Mouse (Mus musculus): ENCODE measurements around the gene Gm17409. TPM values are rescaled to one million over a fixed set of nuclear protein-coding genes. Genes with fewer than 3 reads are reported as not detected.

Gene Gm17409
- polyA plus RNA-seq, 1 experiment from 2014 or later, result not detected

DNA sequence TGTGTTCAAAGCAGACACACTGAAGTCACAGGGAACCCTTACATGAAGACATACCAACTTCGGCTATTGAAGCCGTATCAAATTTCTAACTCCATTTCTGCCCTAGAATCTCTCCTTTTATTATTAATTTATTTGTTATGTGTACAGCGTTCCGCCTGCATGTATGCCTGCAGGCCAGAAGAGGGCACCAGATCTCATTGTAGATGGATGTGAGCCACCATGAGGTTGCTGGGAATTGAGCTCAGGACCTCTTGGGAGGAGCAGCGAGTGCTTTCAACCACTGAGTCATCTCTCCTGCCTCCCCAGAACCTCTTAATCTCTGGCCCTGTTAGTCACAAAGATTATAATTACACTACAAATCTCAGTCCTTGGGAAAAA, 12.4 kb upstream of the Gm17409 start:
- Histone ChIP-seq H3K27me3 (no peaks in the 10 kb centered on the region), H3K9me3 (no peaks in the 10 kb centered on the region), H3K4me3 (no peak overlapping the region), H3K4me1 (replicated peaks) (no peaks in the 10 kb centered on the region), H3K4me2 (no peak overlapping the region), H3K9ac (no peak overlapping the region), H3K36me3 (peaks cover 29% of the 10 kb centered on the region), H3K27ac (replicated peaks) (no peak overlapping the region)
- 97% methylated on average over 5 of the region's 5 CpGs for WGBS
- no peak for ATAC-seq (ENCODE audit: low FRiP score, low read depth)

GRCm38 (mm10) chr2:58458820-58459371, 11.0 kb upstream of the Gm17409 start:
- H3K36me3 ChIP-seq, result peaks cover 36% of the 10 kb centered on the region

DNA sequence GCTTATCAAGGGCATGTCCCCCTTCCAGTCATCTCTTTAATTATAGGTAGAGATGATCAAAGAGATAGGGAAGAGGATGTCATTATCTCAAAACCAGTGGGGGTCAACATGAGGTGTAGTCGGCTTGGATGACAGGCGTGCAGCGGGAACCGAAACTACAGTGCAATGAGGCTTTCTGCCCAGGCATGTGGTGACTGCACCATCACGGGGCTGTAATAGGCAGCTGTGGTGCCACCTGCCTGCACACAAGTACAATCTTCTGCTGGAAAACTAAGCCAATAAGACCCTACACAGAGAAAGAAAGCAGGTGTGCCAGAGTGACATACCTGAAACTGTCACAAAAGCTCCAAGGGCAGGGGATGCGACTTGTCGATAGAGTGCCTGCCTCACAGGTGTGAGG, 374 bp downstream of the Gm17409 start:
- Histone ChIP-seq H3K36me3 (peaks cover 33% of the 10 kb centered on the region), H3K9ac (no peak overlapping the region), H3K27ac (replicated peaks) (no peak overlapping the region), H3K4me3 (no peak overlapping the region), H3K4me1 (replicated peaks) (no peaks in the 10 kb centered on the region), H3K4me2 (no peak overlapping the region), H3K27me3 (no peaks in the 10 kb centered on the region), H3K9me3 (no peaks in the 10 kb centered on the region)
- no peak for ATAC-seq (ENCODE audit: low FRiP score, low read depth)
- WGBS, result 92% methylated on average over 7 of the region's 7 CpGs

More at GRCm38 (mm10) chr2:58458820-58459371, 11.0 kb upstream of the Gm17409 start:
- Histone ChIP-seq H3K27ac (replicated peaks) (no peak overlapping the region), H3K9ac (no peak overlapping the region), H3K4me1 (replicated peaks) (no peaks in the 10 kb centered on the region), H3K9me3 (no peaks in the 10 kb centered on the region), H3K27me3 (no peaks in the 10 kb centered on the region), H3K4me3 (no peak overlapping the region), H3K4me2 (no peak overlapping the region)
- no peak for ATAC-seq (ENCODE audit: low FRiP score, low read depth)
- WGBS, result 85% methylated on average over 14 of the region's 14 CpGs

DNA sequence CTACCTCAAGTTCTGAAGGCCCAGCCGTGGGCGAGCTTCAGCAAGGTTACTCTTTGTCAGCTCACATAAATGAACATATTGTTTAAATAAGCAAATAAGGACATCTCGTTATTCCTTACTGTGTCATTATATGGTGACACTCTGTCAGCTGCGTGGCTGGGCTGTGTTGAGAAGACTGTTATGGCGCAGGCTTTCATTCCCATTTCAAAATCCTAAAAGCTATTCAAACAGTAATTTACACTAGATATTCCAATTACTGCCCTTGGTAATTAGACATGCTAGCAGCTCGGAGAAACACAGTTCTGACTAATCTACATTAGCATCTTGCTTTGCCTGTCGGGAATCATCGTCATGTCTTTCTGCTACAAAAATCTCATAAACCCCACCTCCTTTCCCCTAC, 5.7 kb downstream of the Gm17409 start:
- no peak overlapping the region for H3K4me2 ChIP-seq
- H3K4me1 ChIP-seq (replicated peaks), result no peaks in the 10 kb centered on the region
- no peak overlapping the region for H3K27ac ChIP-seq (replicated peaks)
- H3K4me3 ChIP-seq, result no peak overlapping the region
- no peak overlapping the region for H3K9ac ChIP-seq
- H3K9me3 ChIP-seq, result no peaks in the 10 kb centered on the region
- ATAC-seq (ENCODE audit: low FRiP score, low read depth), result no peak
- H3K27me3 ChIP-seq, result no peaks in the 10 kb centered on the region
- WGBS, result 81% methylated on average over 8 of the region's 8 CpGs
- H3K36me3 ChIP-seq, result peaks cover 7% of the 10 kb centered on the region; the same call in 1 of the 2 replicates

GRCm38 (mm10) chr2:58476956-58477715, 7.2 kb downstream of the Gm17409 start:
- Histone ChIP-seq H3K4me2 (no peak overlapping the region), H3K4me1 (replicated peaks) (no peaks in the 10 kb centered on the region), H3K9me3 (no peaks in the 10 kb centered on the region), H3K9ac (no peak overlapping the region), H3K4me3 (no peak overlapping the region), H3K27me3 (no peaks in the 10 kb centered on the region), H3K36me3 (peaks cover 7% of the 10 kb centered on the region; the same call in 1 of the 2 replicates), H3K27ac (replicated peaks) (no peak overlapping the region)
- 63% methylated on average over 12 of the region's 12 CpGs for WGBS
- ATAC-seq (ENCODE audit: low FRiP score, low read depth), result peak; percentile 75; the same call in 1 of the 2 replicates

DNA sequence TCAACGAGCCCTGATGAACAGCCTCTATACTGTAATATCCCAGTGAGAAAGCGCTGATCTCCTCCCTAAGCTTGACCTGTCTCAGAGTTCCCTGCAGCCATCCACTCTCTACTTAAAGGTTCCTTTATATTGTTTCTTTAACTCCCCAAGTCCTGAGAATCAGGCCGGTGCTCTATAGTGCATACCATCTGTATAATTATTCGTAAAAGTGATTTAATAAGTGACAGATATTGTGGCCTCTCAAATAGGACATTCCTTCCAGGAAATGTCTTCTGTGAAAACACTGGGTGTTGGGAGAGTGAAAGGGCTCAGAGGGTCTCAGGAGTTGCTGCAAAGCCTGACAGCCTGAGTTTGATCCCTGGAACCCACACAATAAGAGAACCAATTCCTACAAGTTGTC, 8.2 kb downstream of the Gm17409 start:
- Histone ChIP-seq H3K4me3 (no peak overlapping the region), H3K4me2 (no peak overlapping the region), H3K9me3 (no peaks in the 10 kb centered on the region), H3K27ac (replicated peaks) (no peak overlapping the region), H3K9ac (no peak overlapping the region), H3K4me1 (replicated peaks) (no peaks in the 10 kb centered on the region), H3K27me3 (no peaks in the 10 kb centered on the region), H3K36me3 (0 out of 2 replicates have a peak, but pooled peaks cover 4% of the 10 kb centered on the region)
- ATAC-seq (ENCODE audit: low FRiP score, low read depth), result no peak
- WGBS, result 93% methylated on average over 4 of the region's 4 CpGs

DNA sequence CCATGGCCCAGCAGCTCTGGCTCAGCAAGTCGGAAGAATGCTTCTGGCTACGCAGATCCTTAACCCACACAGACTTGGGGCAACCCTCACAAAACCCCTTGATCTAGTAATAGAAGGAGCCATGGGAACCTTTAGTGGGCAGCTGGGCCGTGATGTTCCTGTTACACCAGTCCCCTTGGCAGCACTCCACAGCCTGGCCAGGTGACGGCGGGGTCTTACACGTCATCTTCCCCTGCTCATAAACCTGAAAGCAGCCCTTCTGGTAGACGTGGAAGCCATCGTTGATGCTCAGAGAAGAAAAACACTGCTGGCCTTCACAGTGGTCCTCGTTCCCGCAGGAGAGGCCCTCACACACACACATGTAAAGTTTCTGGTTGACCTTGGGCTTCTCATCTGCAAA, 9.6 kb downstream of the Gm17409 start:
- no peak overlapping the region for H3K9ac ChIP-seq
- H3K4me2 ChIP-seq, result no peak overlapping the region
- 0 out of 2 replicates have a peak, but pooled peaks cover 4% of the 10 kb centered on the region for H3K36me3 ChIP-seq
- no peaks in the 10 kb centered on the region for H3K9me3 ChIP-seq
- H3K4me3 ChIP-seq, result no peak overlapping the region
- WGBS, result 79% methylated on average over 10 of the region's 10 CpGs
- no peak for ATAC-seq (ENCODE audit: low FRiP score, low read depth)
- H3K27ac ChIP-seq (replicated peaks), result no peak overlapping the region
- H3K27me3 ChIP-seq, result no peaks in the 10 kb centered on the region
- H3K4me1 ChIP-seq (replicated peaks), result peaks cover 6% of the 10 kb centered on the region

DNA sequence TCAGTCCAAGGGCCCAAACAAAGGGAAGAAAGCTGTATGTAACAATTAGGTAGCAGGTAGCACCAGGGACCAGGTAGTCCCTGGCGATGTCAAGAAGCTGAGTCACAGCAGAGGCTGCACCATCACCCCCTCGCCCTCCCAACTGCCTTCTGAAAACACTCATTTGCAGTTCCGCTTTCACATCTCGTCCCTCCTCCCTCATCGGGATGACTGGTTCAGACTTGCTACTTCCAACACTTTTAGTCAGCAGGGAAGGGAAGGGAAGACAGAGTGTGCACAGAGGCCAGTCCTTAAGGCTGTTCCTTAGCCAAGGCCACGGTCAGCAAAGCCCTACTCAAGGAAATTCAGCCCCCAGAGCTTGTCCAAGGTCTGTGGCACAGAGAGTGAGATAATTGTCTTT, 10.8 kb downstream of the Gm17409 start:
- no peaks in the 10 kb centered on the region for H3K27me3 ChIP-seq
- H3K4me2 ChIP-seq, result no peak overlapping the region
- peaks cover 14% of the 10 kb centered on the region for H3K4me1 ChIP-seq (replicated peaks)
- H3K36me3 ChIP-seq, result 0 out of 2 replicates have a peak, but pooled peaks cover 4% of the 10 kb centered on the region
- ATAC-seq (ENCODE audit: low FRiP score, low read depth), result no peak
- H3K4me3 ChIP-seq, result no peak overlapping the region
- H3K27ac ChIP-seq (replicated peaks), result no peak overlapping the region
- H3K9me3 ChIP-seq, result no peaks in the 10 kb centered on the region
- H3K9ac ChIP-seq, result no peak overlapping the region
- WGBS, result 88% methylated on average over 6 of the region's 6 CpGs

DNA sequence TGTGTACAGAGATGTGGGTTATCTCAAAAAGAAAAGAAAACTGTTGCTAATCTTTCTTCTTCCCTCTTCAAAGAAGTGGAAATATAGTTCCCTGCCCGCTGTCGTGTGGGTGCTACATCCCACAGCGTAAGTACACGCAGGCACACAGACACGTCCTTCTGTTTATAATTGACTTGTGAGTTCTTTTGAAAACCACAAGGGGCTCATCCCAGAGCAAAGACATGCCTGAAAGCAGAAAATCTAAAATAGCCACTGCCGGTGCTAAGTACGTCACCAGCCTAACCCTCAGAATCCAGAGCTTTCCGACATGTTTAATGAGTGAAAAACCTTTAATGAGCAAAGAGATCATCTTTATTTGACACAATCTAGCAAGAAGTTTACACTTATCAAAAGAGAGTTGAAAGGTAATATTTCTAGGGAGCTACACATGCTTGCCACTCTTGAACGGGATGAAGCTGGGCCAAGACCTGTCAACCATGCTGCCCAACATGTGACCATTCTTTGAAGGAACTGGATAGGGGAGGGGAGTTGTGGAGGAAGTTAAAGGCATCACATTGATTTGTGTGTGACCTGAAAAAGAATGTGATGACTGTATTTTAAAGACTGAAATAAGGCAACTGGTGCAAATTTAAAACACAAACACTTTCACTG, 11.7 kb downstream of the Gm17409 start:
- Histone ChIP-seq H3K9ac (no peak overlapping the region), H3K36me3 (0 out of 2 replicates have a peak, but pooled peaks cover 4% of the 10 kb centered on the region), H3K4me3 (no peak overlapping the region), H3K4me1 (replicated peaks) (peaks cover 15% of the 10 kb centered on the region), H3K9me3 (no peaks in the 10 kb centered on the region), H3K4me2 (no peak overlapping the region), H3K27ac (replicated peaks) (no peak overlapping the region), H3K27me3 (no peaks in the 10 kb centered on the region)
- no peak for ATAC-seq (ENCODE audit: low FRiP score, low read depth)
- WGBS, result 73% methylated on average over 9 of the region's 9 CpGs

DNA sequence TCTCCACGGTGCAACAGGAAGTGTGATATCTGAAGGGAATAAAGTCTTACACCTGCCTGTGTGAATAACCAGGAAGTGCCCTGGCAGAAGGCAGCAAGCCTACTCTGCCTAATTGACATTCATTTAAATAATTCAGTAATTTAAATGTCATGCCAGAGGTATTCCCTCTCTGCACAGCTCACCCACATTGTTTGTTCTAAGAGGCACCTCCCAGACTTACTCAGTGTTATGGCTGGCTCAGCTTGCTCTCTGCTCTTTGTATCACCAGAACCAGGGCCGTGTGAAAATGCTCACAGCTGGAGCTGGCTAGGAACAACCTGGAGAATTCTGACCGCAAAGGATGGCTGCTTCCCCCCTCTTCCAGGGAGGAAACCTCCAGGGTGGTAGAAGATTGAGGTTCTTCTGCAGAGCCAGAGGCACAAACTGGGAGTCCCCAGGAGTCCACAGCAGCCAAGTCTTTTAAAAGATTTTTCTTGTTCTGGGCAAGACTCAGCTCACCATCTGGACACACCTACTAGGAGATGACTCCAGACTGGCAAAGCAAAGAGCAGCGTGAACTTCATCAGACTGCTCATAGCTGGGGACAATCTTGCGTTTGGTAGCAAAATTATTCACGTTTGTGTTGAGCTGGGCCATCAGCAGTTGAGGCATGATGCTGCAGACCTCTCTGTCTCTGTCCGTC, 14.5 kb downstream of the Gm17409 start:
- Histone ChIP-seq H3K4me1 (replicated peaks) (peaks cover 27% of the 10 kb centered on the region), H3K36me3 (no peaks in the 10 kb centered on the region), H3K4me3 (no peak overlapping the region), H3K27ac (replicated peaks) (peak overlapping the region; percentile 1; the same call in 1 of the 2 replicates), H3K9me3 (no peaks in the 10 kb centered on the region), H3K9ac (no peak overlapping the region), H3K4me2 (no peak overlapping the region), H3K27me3 (no peaks in the 10 kb centered on the region)
- 62% methylated on average over 7 of the region's 7 CpGs for WGBS
- ATAC-seq (ENCODE audit: low FRiP score, low read depth), result 0 out of 2 replicates have a peak, but pooled peaks have one; percentile 40

GRCm38 (mm10) chr2:58485152-58485551, 15.2 kb downstream of the Gm17409 start:
- WGBS, result 34% methylated on average over 4 of the region's 4 CpGs
- Histone ChIP-seq H3K36me3 (no peaks in the 10 kb centered on the region), H3K27ac (replicated peaks) (no peak overlapping the region), H3K4me2 (no peak overlapping the region), H3K27me3 (no peaks in the 10 kb centered on the region), H3K4me3 (no peak overlapping the region), H3K9ac (no peak overlapping the region), H3K4me1 (replicated peaks) (peaks cover 27% of the 10 kb centered on the region), H3K9me3 (no peaks in the 10 kb centered on the region)
- no peak for ATAC-seq (ENCODE audit: low FRiP score, low read depth)

- no peak for ATAC-seq (ENCODE audit: low FRiP score, low read depth)
- H3K4me3 ChIP-seq, result no peak overlapping the region
- no peak overlapping the region for H3K4me2 ChIP-seq
- no peaks in the 10 kb centered on the region for H3K27me3 ChIP-seq
- no peaks in the 10 kb centered on the region for H3K9me3 ChIP-seq
- H3K4me1 ChIP-seq (replicated peaks), result peaks cover 27% of the 10 kb centered on the region
- WGBS, result 91% methylated on average over 3 of the region's 3 CpGs
- no peak overlapping the region for H3K9ac ChIP-seq
- no peak overlapping the region for H3K27ac ChIP-seq (replicated peaks)
- no peaks in the 10 kb centered on the region for H3K36me3 ChIP-seq
These were observed 15.8 kb downstream of the Gm17409 start for GRCm38 (mm10) chr2:58485683-58486082.

All from hindbrain, embryonic 15.5 days (tissue).